Mouse (Mus musculus) embryo, embryonic 9.5 days (tissue): Measurements from ENCODE around the gene Shank2.

ENCODE experiments used
- DNase-seq: peaks from one replicate; pipeline ENCODE4 v3.0.0-alpha.2; 2017; ENCODE audit errors: extremely low spot score

The Shank2 gene

GRCm38 (mm10) chr7:144336626-144337025, 334.9 kb downstream of the Shank2 start:
- no peak for DNase-seq

DNA sequence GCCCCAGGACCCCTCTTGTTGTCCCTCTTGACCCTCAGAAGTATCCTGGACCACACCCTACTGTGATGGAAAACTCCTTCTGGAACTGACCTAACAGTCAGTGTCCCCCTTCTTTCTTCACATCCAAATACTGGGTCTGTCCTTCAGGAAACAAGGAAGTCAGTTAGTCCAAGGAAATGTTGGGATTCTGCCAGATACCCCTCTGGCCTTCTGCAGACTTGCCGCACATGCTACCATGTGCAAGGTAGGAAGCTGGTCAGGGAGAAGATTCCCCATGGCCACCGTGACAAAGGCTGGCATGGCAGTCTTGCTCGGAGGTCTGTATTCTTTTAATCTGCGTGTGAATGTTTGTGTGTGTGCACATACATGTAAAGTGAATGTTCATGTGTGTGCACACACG, 337.0 kb downstream of the Shank2 start:
- no peak for DNase-seq

DNA sequence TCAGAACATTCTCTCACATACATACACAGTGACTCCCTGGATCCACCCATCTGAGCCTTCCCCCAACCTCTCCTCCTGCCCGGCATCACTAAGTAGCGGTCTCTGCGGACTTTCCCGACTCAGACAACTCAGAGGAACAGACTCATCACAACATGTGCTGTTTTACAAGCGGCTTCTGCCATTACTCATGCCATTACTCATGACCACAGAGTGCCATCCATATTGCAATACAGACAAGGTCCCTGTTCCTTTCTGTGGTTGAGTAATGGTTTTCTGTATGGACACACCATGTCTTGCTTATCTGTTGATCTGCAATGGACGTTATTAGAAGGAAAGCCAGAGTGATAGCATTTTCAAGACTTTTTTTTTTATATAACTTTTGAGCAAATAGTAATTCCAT, 338.6 kb downstream of the Shank2 start:
- DNase-seq = no peak

DNA sequence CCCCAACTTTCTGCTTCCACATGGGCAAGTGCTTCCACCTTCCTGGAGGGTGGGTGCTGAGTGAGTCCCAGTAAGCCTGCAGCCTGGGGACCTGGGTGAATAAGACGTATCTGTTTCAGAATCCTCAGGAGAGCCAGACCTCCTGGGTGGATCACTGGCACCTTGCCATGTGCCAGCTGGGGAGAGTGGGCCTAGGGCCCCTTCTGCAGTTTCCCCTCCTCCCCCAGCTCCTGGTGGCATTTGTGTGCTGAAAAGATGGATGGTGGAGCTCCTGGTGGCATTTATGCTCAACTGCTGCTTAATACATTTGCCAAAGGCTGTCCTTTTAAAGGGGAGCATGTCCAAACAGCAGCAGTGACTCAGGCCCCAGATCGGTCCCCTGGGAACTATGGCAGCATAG, 364.4 kb downstream of the Shank2 start:
- DNase-seq = no peak

DNA sequence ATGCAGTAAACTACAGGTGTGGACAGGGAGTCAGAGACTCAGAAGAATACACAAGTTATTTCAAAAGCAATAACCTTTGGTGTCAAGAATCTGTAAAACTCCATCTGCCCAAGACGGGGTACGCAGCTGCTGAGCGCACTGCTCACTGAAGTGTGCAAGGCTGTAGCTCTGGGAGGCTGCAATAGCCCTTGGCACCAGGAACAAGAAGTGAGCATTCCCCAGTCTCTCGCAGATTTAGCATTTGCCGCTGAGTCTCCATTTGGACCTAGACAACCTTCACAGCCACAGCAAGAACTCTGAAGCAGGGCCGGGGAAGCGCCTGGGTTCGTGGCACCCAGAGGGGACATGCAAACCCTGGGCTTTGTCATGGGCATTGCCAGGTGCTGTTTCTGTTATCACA, 371.3 kb downstream of the Shank2 start:
- DNase-seq = no peak

GRCm38 (mm10) chr7:144375483-144375882, 373.8 kb downstream of the Shank2 start:
- DNase-seq = no peak

GRCm38 (mm10) chr7:144378254-144378653, 376.5 kb downstream of the Shank2 start:
- no peak for DNase-seq

DNA sequence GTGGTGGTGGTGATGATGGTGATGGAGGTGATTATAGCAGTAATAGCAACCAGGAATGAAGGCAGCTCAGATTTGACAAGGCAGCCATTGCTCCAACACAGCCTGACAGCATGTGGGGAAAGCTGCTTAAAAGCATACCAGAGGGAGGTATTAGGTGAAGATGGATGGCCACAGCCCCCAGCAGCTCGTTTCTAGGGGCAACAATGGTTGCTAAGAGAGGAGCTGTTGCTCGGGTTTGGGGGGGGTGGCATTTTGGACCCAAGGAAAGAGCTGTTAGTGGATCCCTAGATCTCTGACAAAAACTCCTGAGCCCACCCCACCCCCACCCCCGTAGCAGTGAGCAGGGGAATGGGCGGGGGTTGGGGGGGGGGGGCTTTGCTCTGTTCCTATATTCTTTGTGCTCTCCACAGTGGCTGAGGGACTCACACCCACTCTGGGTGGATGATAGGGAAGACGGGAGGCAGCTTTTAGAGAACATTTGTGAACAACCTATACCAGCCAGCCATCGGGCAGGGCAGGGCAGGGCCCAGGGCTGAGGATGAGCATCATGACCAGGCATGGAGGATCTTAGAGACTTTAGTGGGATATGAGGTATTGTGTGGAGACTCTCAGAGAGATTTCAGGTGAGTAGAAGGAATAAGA, 377.6 kb downstream of the Shank2 start:
- no peak for DNase-seq

- DNase-seq = no peak
Measured at GRCm38 (mm10) chr7:144381588-144381987, 379.9 kb downstream of the Shank2 start.

- no peak for DNase-seq
Measured at GRCm38 (mm10) chr7:144387537-144387936, 385.8 kb downstream of the Shank2 start.

DNA sequence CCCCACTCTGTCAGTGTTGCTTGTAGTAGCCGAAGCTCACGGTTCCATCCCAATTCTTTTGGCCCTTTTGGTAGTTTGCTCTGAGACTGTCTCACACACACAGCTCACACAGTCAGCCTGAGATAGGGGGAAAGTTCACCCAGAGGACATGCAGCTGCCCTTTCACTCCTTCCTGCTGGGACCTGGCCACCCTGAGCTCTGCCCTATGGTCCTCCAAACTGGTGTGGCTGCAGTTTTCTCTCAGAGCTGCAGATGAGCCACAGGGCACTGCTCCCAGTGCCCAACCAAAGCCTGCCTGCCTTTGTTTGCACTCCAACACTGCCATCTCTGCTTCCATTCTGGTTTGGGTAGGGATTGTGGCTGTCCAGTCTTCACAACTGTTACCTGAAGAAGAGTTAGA, 388.0 kb downstream of the Shank2 start:
- no peak for DNase-seq

GRCm38 (mm10) chr7:144390676-144391075, 388.9 kb downstream of the Shank2 start:
- no peak for DNase-seq

DNA sequence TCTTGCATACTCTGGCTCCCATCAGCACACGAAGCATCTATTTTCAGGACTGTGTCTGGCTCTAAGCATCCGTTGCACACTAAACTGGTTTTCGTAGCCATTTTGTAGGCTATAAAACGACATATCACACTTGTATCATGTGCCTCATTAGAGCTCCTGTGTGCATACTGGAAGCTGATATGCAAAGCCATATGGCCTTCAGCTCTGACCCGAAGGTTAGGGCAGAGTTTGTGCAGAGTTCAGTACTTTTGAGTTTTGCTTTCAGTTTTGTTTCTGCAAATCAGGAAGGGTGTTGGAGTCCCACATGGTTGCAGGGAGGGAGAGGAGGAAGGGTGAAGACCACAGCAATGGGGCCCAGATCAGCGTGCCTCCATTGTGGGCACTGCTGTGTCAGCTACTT, 390.0 kb downstream of the Shank2 start:
- DNase-seq = no peak

- DNase-seq = no peak
Measured at GRCm38 (mm10) chr7:144402492-144402891, 400.8 kb downstream of the Shank2 start.

- no peak for DNase-seq
Measured at GRCm38 (mm10) chr7:144407675-144408074, 405.9 kb downstream of the Shank2 start.

GRCm38 (mm10) chr7:144408464-144409000, 406.8 kb downstream of the Shank2 start:
- no peak for DNase-seq

DNA sequence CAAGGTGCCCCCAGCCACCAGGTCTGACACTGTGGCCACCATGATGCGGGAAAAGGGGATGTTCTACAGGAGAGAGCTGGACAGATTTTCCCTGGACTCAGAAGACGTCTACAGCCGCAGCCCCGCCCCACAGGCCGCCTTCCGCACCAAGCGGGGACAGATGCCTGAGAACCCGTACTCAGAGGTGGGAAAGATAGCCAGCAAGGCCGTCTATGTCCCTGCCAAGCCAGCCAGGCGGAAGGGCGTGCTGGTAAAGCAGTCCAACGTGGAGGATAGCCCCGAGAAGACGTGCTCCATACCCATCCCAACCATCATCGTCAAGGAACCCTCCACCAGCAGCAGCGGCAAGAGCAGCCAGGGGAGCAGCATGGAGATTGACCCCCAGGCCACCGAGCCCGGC, 408.0 kb downstream of the Shank2 start:
- no peak for DNase-seq

GRCm38 (mm10) chr7:144411967-144412906, 410.5 kb downstream of the Shank2 start:
- DNase-seq = no peak

DNA sequence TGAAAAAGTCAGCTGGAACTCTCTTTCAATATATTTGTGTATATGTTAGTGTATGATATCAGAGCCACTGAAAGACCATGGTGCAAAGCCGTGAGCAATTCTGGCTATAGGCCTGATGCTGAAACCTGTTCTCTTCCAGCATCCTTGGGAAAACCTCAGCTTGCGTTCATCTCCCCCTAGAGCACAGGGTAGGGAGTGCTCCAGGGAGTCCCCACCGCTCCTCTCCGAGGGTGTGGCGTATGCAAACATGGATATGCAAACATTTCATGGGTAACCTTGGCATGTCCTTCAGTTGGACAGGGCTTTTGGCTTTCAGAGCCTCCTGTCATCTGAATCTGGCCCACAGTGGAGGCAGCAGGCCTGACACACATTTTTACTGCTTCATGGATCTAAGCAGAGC, 412.9 kb downstream of the Shank2 start:
- no peak for DNase-seq

DNA sequence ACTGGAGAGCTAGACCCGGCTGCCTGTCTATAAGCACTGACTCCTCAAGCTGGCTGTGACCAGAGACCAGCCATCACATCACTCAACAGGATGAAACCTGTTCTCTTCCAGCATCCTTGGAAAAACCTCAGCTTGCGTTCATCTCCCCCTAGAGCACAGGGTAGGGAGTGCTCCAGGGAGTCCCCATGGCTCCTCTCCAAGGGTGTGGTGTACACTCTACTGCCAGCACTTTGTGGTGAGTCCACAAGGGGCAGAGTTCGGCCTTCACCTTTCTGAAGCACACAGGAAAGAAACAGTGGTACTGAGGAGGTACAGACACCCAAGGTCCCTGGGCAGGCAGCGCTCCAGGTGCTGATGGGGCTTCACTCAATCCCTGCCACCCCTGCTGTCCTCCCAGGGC, 414.1 kb downstream of the Shank2 start:
- DNase-seq = no peak

GRCm38 (mm10) chr7:144417234-144417633, 415.5 kb downstream of the Shank2 start:
- no peak for DNase-seq

GRCm38 (mm10) chr7:144417644-144418343, 416.1 kb downstream of the Shank2 start:
- no peak for DNase-seq
